Mouse (Mus musculus) heart, postnatal 0 days (tissue): ENCODE results near the gene Marco.

Source experiments
- CTCF ChIP-seq: IDR thresholded peaks from 2 replicates; pipeline ENCODE4 v1.5.1; 2016; ENCODE audit warnings: antibody characterized with exemption, control low read depth, low read depth
- EP300 ChIP-seq: IDR thresholded peaks from 2 replicates; pipeline ENCODE4 v1.6.1; 2016; ENCODE audit warnings: antibody characterized with exemption, low read depth

DNA sequence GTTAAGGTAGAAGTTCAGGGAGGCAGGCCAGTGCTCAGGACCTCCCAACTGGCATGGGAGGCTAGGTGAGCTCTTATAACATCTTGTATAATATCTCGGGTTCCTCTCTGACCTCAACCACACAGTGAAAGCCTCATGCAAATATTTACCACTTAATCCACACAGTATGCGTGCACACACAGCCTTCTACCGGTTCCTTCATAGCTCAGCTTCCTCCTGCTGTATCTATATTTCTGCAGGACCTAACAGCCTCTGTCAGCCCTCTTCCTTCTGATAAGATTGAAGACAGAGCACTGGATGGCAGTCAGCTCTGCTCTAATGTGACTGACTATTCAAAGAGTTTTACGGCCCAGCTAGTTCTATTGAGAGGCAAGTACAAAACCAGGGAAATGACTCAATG lies 30.0 kb downstream of the Marco start:
- TF ChIP-seq CTCF (no peak), EP300 (no peak)
